Mouse (Mus musculus): Measurements from ENCODE around the gene Gm17545.
"Not testable (repeated sequence)": the region's sequence is repeated elsewhere in the genome, so short reads cannot be mapped to it uniquely, and the experiment has no call there.

Gm17545 gene

GRCm38 (mm10) chr9:22453990-22454389, at the start of gene Gm17545:
Gm17545 (plus strand) TSS chr9:22454290.
- DNase-seq = not testable (repeated sequence)

GRCm38 (mm10) chr9:22405414-22405813, 48.7 kb upstream of the Gm17545 start:
- no peak for DNase-seq

- DNase-seq = not testable (repeated sequence)
These were observed 46.5 kb upstream of the Gm17545 start for GRCm38 (mm10) chr9:22407633-22408032.

- peak; percentile 36 for DNase-seq
These were observed 45.7 kb upstream of the Gm17545 start for GRCm38 (mm10) chr9:22408344-22408743.

GRCm38 (mm10) chr9:22409501-22409900, 44.6 kb upstream of the Gm17545 start:
- DNase-seq = no peak

- DNase-seq = peak; percentile 98
These were observed 42.9 kb upstream of the Gm17545 start, which contains the start of gene 9530077C05Rik for GRCm38 (mm10) chr9:22411002-22411857. 9530077C05Rik (plus strand) TSS chr9:22411513.

- DNase-seq = no peak
These were observed 37.9 kb upstream of the Gm17545 start for GRCm38 (mm10) chr9:22416187-22416586.

- DNase-seq = no peak
These were observed 36.5 kb upstream of the Gm17545 start for GRCm38 (mm10) chr9:22417547-22417946.

GRCm38 (mm10) chr9:22419877-22420276, 34.2 kb upstream of the Gm17545 start:
- no peak for DNase-seq

- no peak for DNase-seq
These were observed 33.6 kb upstream of the Gm17545 start for GRCm38 (mm10) chr9:22420491-22420890.

- no peak for DNase-seq
These were observed 31.5 kb upstream of the Gm17545 start for GRCm38 (mm10) chr9:22422559-22422958.

GRCm38 (mm10) chr9:22423507-22423906, 30.6 kb upstream of the Gm17545 start:
- no peak for DNase-seq

GRCm38 (mm10) chr9:22424196-22424595, 29.9 kb upstream of the Gm17545 start:
- DNase-seq = no peak

GRCm38 (mm10) chr9:22424719-22425118, 29.4 kb upstream of the Gm17545 start:
- no peak for DNase-seq

GRCm38 (mm10) chr9:22428028-22428665, 25.9 kb upstream of the Gm17545 start:
- DNase-seq = no peak

GRCm38 (mm10) chr9:22428666-22429410, 25.3 kb upstream of the Gm17545 start:
- no peak for DNase-seq

- DNase-seq = peak; percentile 22
These were observed 24.4 kb upstream of the Gm17545 start for GRCm38 (mm10) chr9:22429533-22430241.

GRCm38 (mm10) chr9:22430315-22430840, 23.7 kb upstream of the Gm17545 start:
- DNase-seq = no peak

GRCm38 (mm10) chr9:22433221-22433620, 20.9 kb upstream of the Gm17545 start:
- no peak for DNase-seq

- DNase-seq = no peak
These were observed 20.0 kb upstream of the Gm17545 start for GRCm38 (mm10) chr9:22434101-22434500.

- no peak for DNase-seq
These were observed 15.3 kb upstream of the Gm17545 start for GRCm38 (mm10) chr9:22438826-22439225.

GRCm38 (mm10) chr9:22443157-22443556, 10.9 kb upstream of the Gm17545 start:
- no peak for DNase-seq

Measured in lung, postnatal 10 days (tissue).